Mouse (Mus musculus): ENCODE measurements around the gene Elp4. TPM values are rescaled to one million over a fixed set of nuclear protein-coding genes. Genes with fewer than 3 reads are reported as not detected.

The Elp4 gene
- total RNA-seq, 2 experiments from 2014 or later, result 8.2 to 9.2 TPM

DNA sequence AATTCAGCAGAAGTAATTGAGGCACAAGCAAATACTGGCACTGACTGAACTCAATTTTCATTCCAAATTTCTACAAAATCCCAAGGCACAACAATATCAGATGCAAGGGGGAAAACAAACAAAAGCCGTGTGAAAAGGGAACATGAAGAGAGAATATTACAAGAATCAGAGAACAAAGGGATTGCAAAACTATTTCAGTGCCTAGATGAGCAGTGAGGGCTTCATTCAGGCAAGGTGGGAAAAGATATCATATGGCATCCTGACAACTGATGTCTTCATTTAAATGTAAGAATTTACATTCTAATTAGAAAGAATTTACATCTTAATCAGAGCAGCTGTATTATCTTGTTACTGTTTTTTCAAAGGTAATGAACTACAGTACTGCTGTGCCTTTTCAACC, 150.9 kb downstream of the Elp4 start:
- no peak for DNase-seq
- intact Hi-C loops (cut with DNase I; ENCODE audit: low total_unique reads), result no loop called here

DNA sequence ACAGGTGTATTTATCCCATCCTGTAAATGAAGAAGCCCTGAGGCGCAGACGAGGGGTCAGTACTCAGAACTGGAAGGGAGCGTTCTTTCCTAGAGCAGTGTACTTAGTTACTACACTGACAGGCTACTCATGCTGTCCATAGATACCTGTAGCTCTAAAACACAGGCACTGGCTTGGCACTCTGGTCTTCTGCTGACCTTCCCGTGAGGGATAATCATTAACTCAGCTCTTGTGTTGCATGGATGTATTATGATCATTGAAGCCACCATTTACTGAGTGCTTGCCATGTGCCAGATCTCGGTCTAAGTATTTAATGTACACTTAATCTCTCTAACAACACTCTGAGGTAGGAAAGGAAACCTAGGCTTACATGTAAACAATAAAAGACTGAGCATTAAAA, 155.3 kb downstream of the Elp4 start:
- no peak for DNase-seq
- intact Hi-C loops (cut with DNase I; ENCODE audit: low total_unique reads), result no loop called here

DNA sequence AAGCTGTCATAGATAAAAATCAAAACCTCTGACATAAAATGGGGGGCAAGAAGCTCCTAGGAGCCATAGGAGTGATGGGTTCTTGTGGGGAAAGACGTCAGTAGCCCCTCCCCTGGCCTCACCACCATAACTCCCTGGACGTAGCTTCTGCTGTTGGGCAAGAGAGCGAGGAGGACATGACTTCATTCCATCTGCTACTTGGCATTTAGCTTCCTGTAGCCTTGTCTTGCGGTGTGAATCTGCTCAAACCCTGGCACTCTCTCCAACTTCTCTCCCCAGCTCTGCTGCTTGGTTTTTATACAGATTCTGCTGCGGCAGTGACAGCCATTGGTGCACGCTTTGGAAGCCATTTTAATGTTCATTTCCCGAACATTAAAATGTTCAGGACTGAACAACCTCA, 157.5 kb downstream of the Elp4 start:
- no peak for DNase-seq
- intact Hi-C loops (cut with DNase I; ENCODE audit: low total_unique reads), result no loop called here

DNA sequence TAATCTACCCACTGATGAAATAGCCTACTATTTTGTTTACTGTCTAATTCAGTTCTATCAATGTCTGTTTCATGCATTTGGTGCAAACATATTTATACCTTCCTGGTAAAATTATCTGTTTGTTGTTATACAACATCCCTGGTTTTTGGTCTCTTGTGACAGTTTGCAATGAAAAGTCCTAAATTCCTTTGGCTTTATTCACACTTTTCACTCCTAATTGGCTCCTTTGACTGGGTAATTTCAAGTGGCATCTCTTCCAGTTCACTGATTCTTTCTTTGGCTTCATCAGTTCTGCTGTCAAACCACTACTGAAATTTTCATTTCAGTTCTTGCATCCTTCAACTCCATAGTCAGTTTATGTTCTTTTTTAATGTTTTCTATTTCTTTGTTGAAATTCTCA, 168.2 kb downstream of the Elp4 start:
- intact Hi-C loops (cut with DNase I; ENCODE audit: low total_unique reads), result no loop called here

DNA sequence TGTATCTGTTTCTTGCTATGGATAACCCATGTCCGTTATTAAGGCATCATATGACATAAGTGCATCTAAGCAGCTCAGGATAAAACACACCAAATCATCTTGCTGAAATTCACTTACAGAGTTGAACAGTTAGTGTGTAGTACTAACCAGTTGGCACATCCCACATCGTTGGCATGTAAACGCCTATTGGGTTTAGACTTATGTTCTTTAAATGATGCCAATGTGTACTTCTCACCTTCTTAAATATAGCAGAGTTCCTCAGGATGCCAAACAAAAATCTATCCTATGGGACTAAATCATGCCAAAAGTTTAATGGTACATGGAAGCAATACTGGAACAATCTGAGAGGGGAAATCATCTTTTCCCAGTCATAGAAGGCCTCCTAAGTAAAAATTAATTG, 173.7 kb downstream of the Elp4 start:
- no peak for DNase-seq
- intact Hi-C loops (cut with DNase I; ENCODE audit: low total_unique reads), result no loop called here

More for the DNA sequence above, 168.2 kb downstream of the Elp4 start:
- DNase-seq, result no peak

DNA sequence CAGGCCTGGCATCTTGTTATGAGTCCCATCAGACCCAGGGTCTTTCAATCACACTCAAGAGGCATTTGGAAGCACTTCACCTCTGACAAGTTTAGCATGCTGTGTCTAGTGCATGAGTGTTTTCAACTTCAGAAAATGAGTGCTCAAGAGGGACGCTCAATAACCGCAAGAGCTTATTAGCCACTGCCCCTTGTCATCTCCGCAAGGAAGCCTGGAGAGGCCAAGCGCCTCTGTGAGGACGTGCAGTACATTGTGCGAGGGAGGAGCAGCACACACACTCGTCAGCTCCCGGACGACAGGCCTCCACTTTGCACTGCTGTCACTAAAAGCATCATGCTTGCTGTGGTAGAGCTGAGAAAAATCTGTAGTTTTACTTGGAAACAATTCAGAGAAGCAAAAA, 177.7 kb downstream of the Elp4 start:
- intact Hi-C loops (cut with DNase I; ENCODE audit: low total_unique reads), result no loop called here

DNA sequence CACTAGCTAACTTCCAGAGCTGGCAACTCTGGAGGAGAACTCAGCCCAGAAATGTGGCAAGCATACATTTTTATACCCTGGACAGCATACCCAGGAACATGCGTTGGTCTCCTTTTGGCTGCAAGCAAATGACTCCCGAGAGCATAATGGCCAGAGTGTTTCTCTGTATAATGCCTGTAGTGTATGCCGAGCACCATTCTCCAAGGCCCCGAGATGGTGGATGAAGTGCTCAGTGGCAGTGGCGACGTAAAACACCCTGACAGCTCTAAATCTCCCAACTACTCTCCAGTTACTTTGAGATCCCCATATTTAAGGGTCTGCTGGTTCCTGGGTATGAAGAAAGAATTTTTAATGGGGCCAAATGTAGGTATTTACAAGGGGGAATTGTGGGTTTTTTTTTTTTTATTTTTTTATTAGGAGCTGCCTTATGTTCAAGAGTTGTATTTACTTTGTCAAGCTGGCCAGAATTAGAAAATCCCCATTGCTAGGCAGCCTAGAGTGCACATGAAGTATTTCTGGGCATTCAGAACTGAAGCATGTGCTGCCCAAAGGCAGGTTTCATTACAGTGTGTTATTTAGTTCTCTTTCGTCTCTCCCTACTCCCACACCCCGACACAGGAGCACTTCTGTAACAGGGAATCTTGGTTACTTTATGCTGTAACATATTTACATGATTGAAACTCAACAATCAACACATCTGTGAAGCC, 188.8 kb downstream of the Elp4 start:
- intact Hi-C loops (cut with DNase I; ENCODE audit: low total_unique reads), result no loop called here

More for the DNA sequence above, 177.7 kb downstream of the Elp4 start:
- no peak for DNase-seq

DNA sequence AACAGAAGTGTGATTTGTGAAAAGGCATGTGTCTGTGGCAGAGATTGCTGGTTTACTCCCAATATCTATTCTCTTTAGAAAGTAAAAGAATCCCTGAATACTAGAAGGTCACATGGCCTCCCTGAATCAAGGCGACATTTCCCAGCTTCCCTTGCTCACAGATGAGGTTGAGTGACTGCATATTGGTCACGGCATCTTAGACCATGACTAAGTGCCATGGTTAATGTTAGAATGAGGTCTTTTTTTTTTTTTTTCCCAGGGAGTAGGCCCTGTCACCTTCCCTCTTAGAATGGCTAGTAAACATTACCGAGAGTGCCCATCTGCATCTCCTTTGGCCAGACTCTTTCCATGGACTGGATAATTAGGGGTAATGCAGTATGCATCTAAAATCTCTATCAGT, 193.9 kb downstream of the Elp4 start:
- no peak for DNase-seq
- intact Hi-C loops (cut with DNase I; ENCODE audit: low total_unique reads), result no loop called here

More for the DNA sequence above, 188.8 kb downstream of the Elp4 start:
- DNase-seq, result no peak

DNA sequence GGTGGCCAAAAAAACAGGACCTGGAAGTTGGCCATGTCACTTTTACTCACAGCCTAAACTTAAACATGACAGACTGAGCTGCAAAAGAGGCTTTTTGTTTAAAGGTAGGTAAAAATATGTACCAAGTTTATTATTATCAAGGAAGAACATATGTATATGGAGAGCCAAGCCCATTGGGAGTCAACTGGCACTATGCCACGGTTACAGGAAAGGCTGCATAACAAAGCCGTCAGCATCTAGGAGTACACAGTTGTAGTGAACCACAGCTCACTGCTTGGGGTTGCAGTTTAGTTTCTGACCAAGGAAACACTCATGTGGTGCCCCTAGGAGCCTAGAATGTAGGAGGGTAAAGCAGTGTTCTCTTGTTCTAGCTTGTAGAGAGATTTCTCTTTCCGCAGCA, 195.2 kb downstream of the Elp4 start:
- no peak for DNase-seq
- intact Hi-C loops (cut with DNase I; ENCODE audit: low total_unique reads), result no loop called here

DNA sequence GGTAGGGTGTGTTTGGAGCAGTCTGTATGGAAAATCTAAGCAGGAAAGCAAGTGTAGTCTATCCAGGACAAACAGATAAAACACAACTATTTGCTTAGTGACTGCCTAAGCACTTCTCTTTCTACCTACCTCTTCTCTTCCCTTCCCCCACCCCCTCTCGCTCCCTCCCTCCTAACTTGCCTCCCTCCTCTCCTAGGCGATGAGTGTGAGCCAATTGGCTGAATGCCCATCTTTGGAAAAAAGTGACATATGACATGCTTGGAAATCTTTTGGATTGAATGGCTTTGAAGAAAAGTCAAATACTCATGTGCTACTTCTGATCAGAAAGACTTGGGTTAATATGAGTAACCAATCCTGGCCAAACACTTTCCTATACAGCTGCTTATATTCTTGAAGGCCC, 199.0 kb downstream of the Elp4 start:
- DNase-seq, result no peak
- intact Hi-C loops (cut with DNase I; ENCODE audit: low total_unique reads), result no loop called here

DNA sequence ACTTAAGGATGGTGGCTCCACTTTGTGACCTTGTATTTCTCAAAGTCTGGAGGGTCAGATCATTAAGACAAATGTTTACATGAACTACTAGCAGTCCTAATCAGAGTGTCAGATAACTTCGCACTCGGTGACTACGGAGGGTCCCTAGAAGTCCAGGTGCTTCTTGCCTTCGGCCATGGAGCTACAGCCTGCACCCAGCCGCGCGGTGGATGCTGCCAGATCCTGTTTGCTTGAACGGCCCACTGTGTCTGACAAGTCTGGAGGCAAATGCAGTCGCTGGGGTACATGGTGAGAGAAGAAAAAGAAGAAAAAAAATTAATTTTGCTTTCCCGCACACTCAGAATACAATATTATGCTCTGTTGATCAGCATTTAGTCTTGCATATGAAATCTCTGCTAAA, 201.8 kb downstream of the Elp4 start:
- intact Hi-C loops (cut with DNase I; ENCODE audit: low total_unique reads), result no loop called here
- no peak for DNase-seq

DNA sequence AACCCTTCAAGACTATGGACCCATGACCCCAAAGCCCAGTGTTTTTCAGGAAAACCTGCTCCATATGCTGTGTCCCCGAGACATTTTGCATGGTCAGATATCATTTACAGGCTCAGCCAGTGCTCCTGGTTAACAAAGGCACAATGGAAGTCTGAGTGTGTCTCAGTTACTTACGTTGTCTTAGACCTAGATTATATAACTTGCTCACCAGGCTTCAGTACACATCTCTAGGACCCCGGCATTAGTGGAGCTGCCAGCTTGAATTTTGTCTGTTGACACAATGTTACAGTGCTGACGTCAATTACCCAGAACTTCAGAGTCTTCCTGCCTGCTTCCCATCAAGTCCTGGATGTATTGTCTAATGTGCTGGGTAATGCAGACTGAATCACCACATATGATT, 202.6 kb downstream of the Elp4 start:
- intact Hi-C loops (cut with DNase I; ENCODE audit: low total_unique reads), result no loop called here

DNA sequence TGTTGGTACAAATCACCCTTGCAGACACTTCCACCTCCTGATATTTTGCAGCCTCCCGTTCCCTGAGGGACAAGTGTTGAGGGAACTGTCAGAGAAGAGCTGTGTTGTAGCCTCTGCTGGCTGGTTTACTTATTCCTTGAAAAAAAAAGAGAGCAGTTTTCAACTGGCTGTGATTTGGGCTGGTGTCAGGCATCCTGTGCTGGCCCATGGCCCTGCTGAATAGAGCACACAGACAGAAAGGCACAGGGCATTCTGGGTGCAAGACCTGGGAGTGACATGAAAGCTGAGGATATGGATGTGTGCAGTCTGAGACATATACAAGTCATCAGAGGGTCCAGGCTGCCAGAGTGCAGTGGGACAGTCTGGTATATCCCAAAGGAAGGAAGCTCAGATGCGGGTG, 205.7 kb downstream of the Elp4 start:
- intact Hi-C loops (cut with DNase I; ENCODE audit: low total_unique reads), result no loop called here
- no peak for DNase-seq

More for the DNA sequence above, 202.6 kb downstream of the Elp4 start:
- DNase-seq, result no peak

DNA sequence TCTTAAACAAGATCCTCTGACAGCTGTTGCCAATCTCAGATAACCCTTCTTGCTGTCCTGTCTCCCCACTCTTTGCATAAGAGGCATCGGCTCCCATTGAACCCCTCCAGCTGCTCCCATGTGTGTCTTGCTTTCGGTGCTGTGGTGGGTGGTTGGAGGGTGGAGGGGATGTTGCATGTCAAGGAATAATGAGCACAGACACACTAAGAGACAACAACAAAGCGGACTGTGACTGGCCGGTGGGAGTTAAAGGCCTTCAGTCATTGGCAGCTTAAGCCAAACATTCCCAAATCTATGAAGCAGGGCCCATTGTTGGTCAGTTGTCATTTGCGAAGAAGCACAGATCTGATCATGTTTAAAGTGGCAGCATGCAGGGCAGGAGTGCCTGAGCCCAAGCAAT, 206.6 kb downstream of the Elp4 start:
- intact Hi-C loops (cut with DNase I; ENCODE audit: low total_unique reads), result no loop called here
- DNase-seq, result no peak

DNA sequence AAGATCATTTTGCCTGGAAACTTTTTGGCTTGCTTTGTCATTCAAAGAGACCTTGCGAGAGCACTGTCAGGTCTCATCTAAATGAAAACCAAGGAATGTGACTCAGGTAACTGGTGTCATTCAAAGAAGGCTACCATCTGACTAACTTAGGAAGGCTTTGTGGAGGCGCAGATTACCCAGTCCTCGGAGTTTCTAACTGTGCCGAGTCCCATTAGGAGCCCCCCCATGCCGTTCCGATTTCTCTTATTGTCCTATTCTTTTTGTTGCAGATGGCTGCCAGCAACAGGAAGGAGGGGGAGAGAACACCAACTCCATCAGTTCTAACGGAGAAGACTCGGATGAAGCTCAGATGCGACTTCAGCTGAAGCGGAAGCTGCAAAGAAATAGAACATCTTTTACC, 213.1 kb downstream of the Elp4 start:
- intact Hi-C loops (cut with DNase I; ENCODE audit: low total_unique reads), result no loop called here
- no peak for DNase-seq

DNA sequence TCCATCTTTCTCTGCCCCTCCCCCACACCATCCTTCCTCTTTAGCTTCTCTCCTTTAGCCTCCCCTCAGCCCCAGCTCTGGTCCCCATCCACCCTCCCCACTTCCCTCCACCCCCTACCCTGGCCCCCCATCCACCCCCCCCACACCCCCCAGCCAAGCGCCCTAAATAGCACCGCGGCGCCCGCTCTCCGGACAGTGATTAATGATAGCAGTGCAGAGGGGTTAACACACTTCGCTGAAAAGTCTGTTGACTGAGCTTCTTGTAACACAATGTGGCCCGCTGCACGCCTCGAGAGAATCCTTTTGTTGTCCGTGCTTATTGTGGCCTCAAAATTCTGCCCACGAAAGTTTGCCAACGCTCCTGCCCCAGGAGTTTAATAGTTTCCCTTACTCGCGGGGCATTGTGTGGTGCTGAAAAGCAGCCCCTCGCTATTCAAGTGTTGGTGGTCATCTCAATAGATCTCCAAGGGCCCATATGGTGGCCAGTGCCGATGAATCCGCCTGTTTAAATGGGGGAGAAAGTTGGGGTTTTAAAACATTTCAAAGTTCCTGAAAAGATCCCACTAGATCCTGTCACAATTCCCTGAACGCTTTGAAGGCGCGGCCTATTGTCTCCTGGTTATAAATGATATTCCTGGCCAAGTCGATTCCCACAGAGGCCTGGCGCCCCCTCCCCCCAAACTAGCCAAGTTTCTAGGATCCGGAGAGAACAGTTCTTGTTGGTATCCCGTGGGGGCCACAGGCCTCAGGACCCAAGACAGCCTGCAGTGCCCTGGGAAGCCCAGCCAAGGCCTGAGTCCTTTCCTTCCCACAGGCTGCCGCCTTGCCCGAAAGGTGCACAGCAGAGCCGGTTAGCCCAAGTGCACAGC, 214.4 kb downstream of the Elp4 start:
- intact Hi-C loops (cut with DNase I; ENCODE audit: low total_unique reads), result no loop called here

DNA sequence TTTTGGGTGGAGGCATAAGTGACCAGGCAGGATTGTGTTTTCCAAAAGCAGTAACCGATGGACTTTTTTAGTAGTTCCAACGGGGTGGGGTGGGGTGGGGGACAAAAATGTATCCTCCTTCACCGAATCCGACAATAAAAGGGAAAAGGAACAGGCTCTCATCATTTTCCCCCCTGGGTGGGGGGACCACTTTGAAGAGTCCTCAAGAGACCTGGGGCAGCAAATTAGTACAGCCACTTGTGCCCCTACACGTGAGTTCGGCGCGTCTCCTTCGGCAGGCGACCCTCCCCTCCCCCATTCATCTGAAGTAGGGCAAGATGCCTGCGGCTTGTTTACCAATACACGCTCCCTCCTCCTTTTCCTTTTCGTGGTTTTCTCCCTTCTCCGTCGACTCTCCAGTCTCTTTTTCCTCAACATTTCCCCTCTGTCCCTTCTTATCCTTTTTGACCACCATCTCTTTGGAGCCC, 215.0 kb downstream of the Elp4 start:
- DNase-seq, result no peak
- intact Hi-C loops (cut with DNase I; ENCODE audit: low total_unique reads), result no loop called here

More for the DNA sequence above, 214.4 kb downstream of the Elp4 start:
- DNase-seq, result no peak

DNA sequence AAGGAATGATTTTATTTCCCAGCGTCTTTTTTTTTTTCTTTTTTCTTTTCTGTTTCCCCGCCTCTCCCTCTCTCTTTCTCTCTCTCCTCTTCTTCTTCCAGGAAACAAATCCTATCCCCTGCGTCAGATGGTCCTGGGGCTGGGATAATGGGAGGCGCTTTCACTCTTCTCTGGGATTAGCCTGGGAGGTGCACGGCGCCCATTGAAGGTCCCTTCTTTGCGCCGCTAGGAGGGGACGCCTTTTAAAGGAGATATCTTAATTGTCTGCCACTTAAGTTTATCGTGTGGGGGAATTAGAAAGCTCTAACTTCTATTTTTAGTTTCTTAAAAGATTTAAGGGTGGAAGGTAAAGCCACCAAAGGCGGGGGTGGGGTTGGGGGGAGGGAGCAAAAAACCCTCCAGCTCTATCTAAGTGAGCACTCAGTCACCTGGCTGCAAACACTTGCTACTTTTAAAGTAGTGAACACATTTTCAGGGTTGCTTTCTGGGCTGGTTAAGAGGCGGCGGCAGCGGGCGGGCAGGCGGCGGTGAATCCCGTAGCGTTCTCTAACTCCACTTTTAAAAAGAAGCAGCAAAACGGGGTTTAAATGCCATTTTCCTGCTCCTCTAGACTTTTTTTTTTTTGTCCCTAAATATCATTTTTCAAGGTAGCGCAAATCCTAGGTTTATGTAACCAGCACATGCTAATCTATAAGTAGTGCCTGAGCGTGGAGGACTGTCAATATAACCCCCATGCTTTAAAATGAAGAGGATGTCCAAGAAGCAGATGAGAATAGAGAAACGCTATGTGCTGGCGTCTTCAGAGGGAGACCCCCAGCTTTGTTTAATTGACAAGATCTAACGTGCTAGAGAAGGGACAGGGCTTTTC, 215.7 kb downstream of the Elp4 start:
- intact Hi-C loops (cut with DNase I; ENCODE audit: low total_unique reads), result no loop called here
- no peak for DNase-seq

DNA sequence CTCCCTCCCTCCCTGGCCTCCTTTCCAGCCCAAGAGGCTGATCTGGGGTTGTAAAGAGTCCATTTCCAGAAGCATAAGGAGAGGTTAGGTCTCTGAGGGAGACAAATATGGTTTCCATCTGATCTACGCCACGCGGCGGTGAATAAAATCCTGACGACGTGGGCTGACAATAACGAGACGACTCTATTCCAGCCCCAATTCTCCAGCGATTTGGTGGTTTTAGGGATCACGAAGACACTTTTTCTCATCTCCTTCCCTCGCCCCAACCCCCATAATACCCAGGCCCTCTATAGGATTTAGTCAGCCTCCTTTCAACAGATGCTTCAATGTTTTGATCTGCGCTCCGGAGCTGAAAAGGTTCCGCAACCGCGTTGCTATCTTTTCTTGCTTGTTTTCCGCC, 216.4 kb downstream of the Elp4 start:
- DNase-seq, result no peak
- intact Hi-C loops (cut with DNase I; ENCODE audit: low total_unique reads), result no loop called here

Data from gastrocnemius, postnatal 14 days (tissue).